Mouse (Mus musculus) inflammation-experienced regulatory T-cells (primary cell): ENCODE data around the gene Il4. TPM values are rescaled to one million over a fixed set of nuclear protein-coding genes. Genes with fewer than 3 reads are reported as not detected.

Source experiments
- polyA plus RNA-seq, 2 experiments: library from polyadenylated mRNA; unstranded; fragments of 100-300 nt; shearing (Covaris generic); gene quantifications; one replicate each; pipeline ENCODE4 v1.2.1; 2017

The Il4 gene
- 100 to 1,000 TPM in 1 of 2 experiments, 1 to 10 TPM in 1; 4.6 to 100 TPM for polyA plus RNA-seq

DNA sequence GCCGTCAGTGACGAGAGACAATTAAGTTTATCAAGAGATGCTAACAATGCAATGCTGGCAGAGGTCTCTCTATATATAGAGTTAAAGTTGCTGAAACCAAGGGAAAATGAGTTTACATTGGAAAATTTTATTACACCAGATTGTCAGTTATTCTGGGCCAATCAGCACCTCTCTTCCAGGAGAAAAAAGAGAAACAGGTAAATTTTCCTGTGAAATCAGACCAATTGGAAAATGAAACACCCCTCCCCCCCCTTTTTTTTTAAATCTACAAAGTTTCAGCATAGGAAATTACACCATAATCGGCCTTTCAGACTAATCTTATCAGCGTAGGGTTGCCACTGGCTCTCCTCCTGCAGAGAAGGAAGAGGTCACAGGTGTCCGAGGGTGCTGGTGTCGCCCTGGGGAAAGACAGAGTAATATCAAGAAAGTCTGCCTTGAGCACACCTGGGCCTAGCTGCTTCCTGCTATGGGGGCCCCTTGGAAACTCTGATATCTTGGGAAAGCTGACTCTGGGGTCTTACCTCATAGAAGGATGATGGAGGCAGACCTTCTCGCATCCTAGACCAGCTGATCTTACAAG, at the start of gene Il4:
Il4 (minus strand) TSS at position 51 of the 580 bp plus-strand sequence.

GRCm38 (mm10) chr11:53634556-53634955, 16.1 kb upstream of the Il4 start, which contains the start of gene Il13:
Gene Il13 (minus strand): TSS chr11:53634702.

GRCm38 (mm10) chr11:53567224-53568014, 51.0 kb downstream of the Il4 start, which contains the start of gene Kif3a:
Gene Kif3a (plus strand): TSS chr11:53567379.

Other genes with a start within 250 kb of the Il4 start
- gene Leap2, start 195.5 kb downstream of the Il4 start, polyA plus RNA-seq, result not detected
- 100 to 1,000 TPM; 252 to 276 TPM for gene Uqcrq, start 187.8 kb downstream of the Il4 start, polyA plus RNA-seq
- 1 to 10 TPM in 1 of 2 experiments, under 1 TPM in 1; 0.24 to 3.1 TPM for gene Gdf9, start 187.6 kb downstream of the Il4 start, polyA plus RNA-seq
- gene Gm10447, start 161.6 kb downstream of the Il4 start, polyA plus RNA-seq, result 1 to 10 TPM in 1 of 2 experiments, not detected in 1; 1.3 TPM
- under 1 TPM in 1 of 2 experiments, not detected in 1; 0.37 TPM for gene Shroom1, start 161.5 kb downstream of the Il4 start, polyA plus RNA-seq
- gene Gm9837, start 148.2 kb downstream of the Il4 start, polyA plus RNA-seq, result under 1 TPM in 1 of 2 experiments, not detected in 1; 0.80 TPM
- gene Gm9945, start 138.5 kb downstream of the Il4 start, polyA plus RNA-seq, result not detected
- gene Sowaha, start 138.4 kb downstream of the Il4 start, polyA plus RNA-seq, result not detected
- 10 to 100 TPM in 1 of 2 experiments, 1 to 10 TPM in 1; 3.6 to 20.4 TPM for gene Sept8, start 99.4 kb downstream of the Il4 start, polyA plus RNA-seq
- gene Kif3a, start 51.3 kb downstream of the Il4 start, polyA plus RNA-seq, result 1 to 10 TPM; 7.6 to 7.9 TPM
- under 1 TPM in 1 of 2 experiments, not detected in 1; 0.39 TPM for gene Il13, start 16.0 kb upstream of the Il4 start, polyA plus RNA-seq
- 10 to 100 TPM; 43.5 to 44.4 TPM for gene Rad50, start 88.7 kb upstream of the Il4 start, polyA plus RNA-seq
- gene Il5, start 102.1 kb upstream of the Il4 start, polyA plus RNA-seq, result not detected
- gene Irf1, start 151.3 kb upstream of the Il4 start, polyA plus RNA-seq, result 100 to 1,000 TPM; 400 to 431 TPM
- 1 to 10 TPM; 1.5 to 2.2 TPM for gene Gm17334, start 154.5 kb upstream of the Il4 start, polyA plus RNA-seq
- gene Gm12216, start 240.6 kb upstream of the Il4 start, polyA plus RNA-seq, result 10 to 100 TPM; 31.6 to 40.9 TPM